Mouse (Mus musculus) thymus, adult 2 months (tissue): ENCODE measurements around the gene Lbx2. TPM values are rescaled to one million over a fixed set of nuclear protein-coding genes. Genes with fewer than 3 reads are reported as not detected.

Experiments used
- DNase-seq: peaks from one replicate; pipeline ENCODE4 v3.0.0; 2021
- H3K27ac ChIP-seq: fragments of 200-500 bp; 2 replicates; pipeline ENCODE4 v1.5.1; 2012; ENCODE audit warnings: low read length, control low read depth; ENCODE audit not compliant: control insufficient read depth, insufficient read depth
- H3K27me3 ChIP-seq: fragments of 200-500 bp; 2 replicates; pipeline ENCODE4 v1.6.1; 2012; ENCODE audit warnings: mild to moderate bottlenecking, low read length, moderate library complexity, mixed read lengths; ENCODE audit not compliant: control insufficient read depth, insufficient read depth
- H3K36me3 ChIP-seq: fragments of 200-500 bp; 2 replicates; pipeline ENCODE4 v1.6.1; 2012; ENCODE audit warnings: mild to moderate bottlenecking, low read length, moderate library complexity; ENCODE audit not compliant: control insufficient read depth, insufficient read depth
- H3K4me1 ChIP-seq: fragments of 200-500 bp; replicated peaks from 2 replicates; pipeline ENCODE4 v1.6.1; 2012; ENCODE audit warnings: low read length; ENCODE audit not compliant: control insufficient read depth, insufficient read depth
- H3K4me3 ChIP-seq: fragments of 200-500 bp; 2 replicates; pipeline ENCODE4 v1.5.1; 2012; ENCODE audit warnings: mild to moderate bottlenecking, low read length, control low read depth, moderate library complexity; ENCODE audit not compliant: control insufficient read depth, insufficient read depth
- CTCF ChIP-seq: fragments of 200-500 bp; IDR thresholded peaks from 2 replicates; pipeline ENCODE4 v1.5.1; 2012; ENCODE audit warnings: mild to moderate bottlenecking, control low read depth, low read length, moderate library complexity, borderline replicate concordance; ENCODE audit not compliant: control insufficient read depth, poor library complexity, insufficient read depth; ENCODE audit errors: extremely low read depth
- POLR2A ChIP-seq: fragments of 200-500 bp; IDR thresholded peaks from 2 replicates; pipeline ENCODE4 v1.6.1; 2012; ENCODE audit warnings: mild to moderate bottlenecking, low read length, control low read depth, moderate library complexity; ENCODE audit not compliant: control insufficient read depth, poor library complexity, insufficient read depth; ENCODE audit errors: extremely low read depth
- WGBS: fragments of 180-500 bp; shearing (Covaris S2); methylation state at CpG from one replicate; pipeline ENCODE4 v1.1.7; 2018; 5-methylcytosine and 5-hydroxymethylcytosine counted together
- polyA plus RNA-seq: library from polyadenylated mRNA; depleted of rRNA; stranded (reverse); fragments of >200 nt; gene quantifications from 2 replicates; pipeline ENCODE4 v1.2.3, GENCODE M21; 2012; rRNA removed

The Lbx2 gene
- polyA plus RNA-seq, 1 experiment, result 2.1 TPM

- peaks cover 27% of the 10 kb centered on the region for H3K4me1 ChIP-seq
- WGBS, result 2% methylated on average over 12 of the region's 12 CpGs
- peak overlapping the region; percentile 41 for H3K4me3 ChIP-seq
- peaks cover 5% of the 10 kb centered on the region for H3K27me3 ChIP-seq
- DNase-seq, result no peak
- no peak overlapping the region for H3K27ac ChIP-seq
- TF ChIP-seq POLR2A (no peak), CTCF (no peak)
- H3K36me3 ChIP-seq, result no peaks in the 10 kb centered on the region
Measured at GRCm38 (mm10) chr6:83137576-83137950, 51.4 kb downstream of the Lbx2 start.

Other genes starting within 250 kb of the Lbx2 start
- gene Sema4f, start 146.6 kb upstream of the Lbx2 start, polyA plus RNA-seq, result 3.0 and 3.3 TPM in 2 replicates
- gene M1ap, start 139.5 kb upstream of the Lbx2 start, polyA plus RNA-seq, result 0.58 and 1.3 TPM in 2 replicates
- 19.9 and 21.9 TPM in 2 replicates for gene Dok1, start 52.9 kb upstream of the Lbx2 start, polyA plus RNA-seq
- 2.8 and 3.1 TPM in 2 replicates for gene Loxl3, start 52.2 kb upstream of the Lbx2 start, polyA plus RNA-seq
- gene Aup1, start 31.8 kb upstream of the Lbx2 start, polyA plus RNA-seq, result 867 and 886 TPM in 2 replicates
- 64.6 and 66.4 TPM in 2 replicates for gene Htra2, start 31.1 kb upstream of the Lbx2 start, polyA plus RNA-seq
- 3.6 and 4.4 TPM in 2 replicates for gene Dqx1, start 28.5 kb upstream of the Lbx2 start, polyA plus RNA-seq
- 0.11 and 0.20 TPM in 2 replicates for gene Tlx2, start 16.1 kb upstream of the Lbx2 start, polyA plus RNA-seq
- gene Pcgf1, start 8.5 kb upstream of the Lbx2 start, polyA plus RNA-seq, result 24.4 and 25.5 TPM in 2 replicates
- gene Ccdc142, start 15.2 kb downstream of the Lbx2 start, polyA plus RNA-seq, result 18.9 and 19.6 TPM in 2 replicates
- gene Gm42688, start 15.2 kb downstream of the Lbx2 start, polyA plus RNA-seq, result 10.2 and 11.9 TPM in 2 replicates
- gene Mrpl53, start 22.7 kb downstream of the Lbx2 start, polyA plus RNA-seq, result 67.2 and 83.6 TPM in 2 replicates
- gene Mogs, start 29.1 kb downstream of the Lbx2 start, polyA plus RNA-seq, result 142 and 143 TPM in 2 replicates
- 227 and 265 TPM in 2 replicates for gene Wbp1, start 35.2 kb downstream of the Lbx2 start, polyA plus RNA-seq
- gene Ino80b, start 39.1 kb downstream of the Lbx2 start, polyA plus RNA-seq, result 67.2 and 98.6 TPM in 2 replicates
- 40.5 and 41.3 TPM in 2 replicates for gene Rtkn, start 49.1 kb downstream of the Lbx2 start, polyA plus RNA-seq
- 0.80 and 0.89 TPM in 2 replicates for gene Wdr54, start 70.0 kb downstream of the Lbx2 start, polyA plus RNA-seq
- 0.19 and 0.38 TPM in 2 replicates for gene 1700003E16Rik, start 70.0 kb downstream of the Lbx2 start, polyA plus RNA-seq
- gene Dctn1, start 79.6 kb downstream of the Lbx2 start, polyA plus RNA-seq, result 166 and 167 TPM in 2 replicates
- gene Slc4a5, start 133.5 kb downstream of the Lbx2 start, polyA plus RNA-seq, result 0.57 and 0.62 TPM in 2 replicates
- 15.9 and 16.3 TPM in 2 replicates for gene Mthfd2, start 239.5 kb downstream of the Lbx2 start, polyA plus RNA-seq
- 45.5 and 49.1 TPM in 2 replicates for gene Mob1a, start 239.6 kb downstream of the Lbx2 start, polyA plus RNA-seq